Mouse (Mus musculus) cerebellum, postnatal 25 days (tissue): Measurements from ENCODE around the gene Il1rn.
A peak's percentile ranks its signal among the peaks of the same experiment; 100 is the strongest.

ENCODE experiments used
- DNase-seq, 2 experiments: peaks; one replicate each; pipeline ENCODE4 v3.0.0; 2021; ENCODE audit warnings: mixed read lengths in 2 of 2

The Il1rn gene

GRCm38 (mm10) chr2:24336545-24336944 is at the start of gene Il1rn:
TSS of gene Il1rn (plus strand) at chr2:24336853.
- DNase-seq: no peak

DNA sequence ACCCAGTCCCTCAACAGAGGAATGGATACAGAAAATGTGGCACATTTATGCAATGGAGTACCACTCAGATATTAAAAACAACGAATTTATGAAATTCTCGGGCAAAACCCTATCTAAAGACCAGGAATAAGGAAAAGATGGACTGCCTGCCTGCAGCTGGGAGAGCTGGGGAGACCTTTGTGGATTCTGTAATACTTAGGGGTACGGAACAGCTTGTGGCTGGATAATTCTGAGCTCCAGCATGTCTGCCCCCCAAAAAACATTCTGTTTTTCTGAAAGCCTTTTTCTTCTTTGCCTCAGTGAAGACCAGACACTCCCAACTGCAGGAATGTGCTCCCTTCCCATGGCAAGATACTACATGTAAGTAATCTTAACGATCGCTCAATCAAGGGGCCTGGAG is 45.8 kb upstream of the Il1rn start, which contains the start of gene Il1f10:
TSS of gene Il1f10 (plus strand) at position 301 of the 400 bp plus-strand sequence.
- DNase-seq: no peak

DNA sequence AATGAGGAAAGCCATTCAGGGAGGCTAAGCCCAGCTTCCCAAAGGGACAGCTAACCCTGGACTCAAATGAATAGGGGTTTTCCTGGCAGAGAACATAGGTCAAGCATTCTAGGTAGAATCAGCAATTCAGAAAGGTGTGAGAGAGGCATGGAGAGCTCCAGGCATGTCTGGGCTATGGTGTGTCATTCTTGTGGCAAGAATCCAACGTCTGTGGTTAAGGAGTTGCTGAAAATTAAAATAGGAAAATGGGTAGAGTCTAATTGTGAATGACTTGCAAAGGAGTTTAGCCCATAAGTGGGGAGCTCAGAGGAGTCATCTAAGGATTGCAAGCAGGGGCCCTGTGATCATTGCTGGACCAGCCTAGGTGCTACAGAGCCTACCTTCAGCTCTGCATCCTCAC is 42.0 kb upstream of the Il1rn start:
- no peak for DNase-seq

GRCm38 (mm10) chr2:24296837-24297236 is 39.8 kb upstream of the Il1rn start:
- DNase-seq: peak; percentile 13 to 56

- DNase-seq: no peak
Measured at GRCm38 (mm10) chr2:24311302-24312001, 25.2 kb upstream of the Il1rn start.

DNA sequence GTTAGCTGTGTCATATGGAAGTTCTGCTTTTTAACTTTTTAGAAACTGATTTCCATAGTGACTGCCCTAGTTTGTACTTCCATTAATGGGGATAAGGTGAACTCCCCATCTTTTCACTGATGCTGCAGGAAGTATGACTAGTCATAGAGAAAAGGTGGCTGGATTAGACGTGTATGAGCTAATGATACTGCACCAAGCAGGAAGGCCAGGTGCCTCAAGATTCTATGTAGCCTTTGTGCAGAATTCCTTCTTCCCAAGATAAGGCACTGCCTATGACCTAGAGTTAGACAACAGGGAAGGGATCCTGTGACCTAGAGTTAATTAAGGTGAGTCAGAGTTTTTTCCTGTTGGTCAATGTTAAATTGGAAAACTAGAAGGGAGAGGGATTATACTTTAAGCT is 19.7 kb upstream of the Il1rn start:
- no peak for DNase-seq

DNA sequence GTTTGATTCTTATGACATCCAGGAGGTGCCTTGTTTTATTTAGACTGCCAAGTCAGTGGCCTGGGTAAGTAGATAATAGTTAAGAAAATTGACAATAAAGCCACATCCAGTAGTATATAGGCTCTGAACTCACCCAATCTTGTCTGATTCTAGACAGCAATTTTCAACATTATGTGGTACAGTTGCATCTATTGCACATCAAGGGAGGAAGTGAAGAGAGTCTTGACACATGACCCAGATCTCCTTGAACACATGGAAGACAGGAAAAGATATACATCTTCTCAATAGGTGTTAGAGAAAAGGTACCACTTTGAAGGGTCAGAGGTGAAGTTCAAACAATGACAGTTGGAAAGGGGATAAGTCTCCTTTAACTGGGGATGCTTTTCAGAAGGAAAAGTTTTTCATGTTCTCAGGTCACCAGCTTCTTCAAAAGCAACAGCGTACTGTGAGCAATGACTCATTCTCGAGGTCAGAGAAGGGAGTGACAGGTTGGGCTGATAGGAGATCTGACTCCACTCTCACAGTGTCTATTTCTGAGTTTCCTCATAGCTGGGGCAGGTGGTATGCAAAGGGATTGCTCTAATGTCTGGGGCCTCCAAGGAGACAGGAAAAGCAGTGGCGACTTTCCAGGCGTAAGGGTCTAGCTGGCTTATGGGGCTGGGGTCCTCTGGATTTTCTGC is 18.6 kb upstream of the Il1rn start:
- DNase-seq: no peak

DNA sequence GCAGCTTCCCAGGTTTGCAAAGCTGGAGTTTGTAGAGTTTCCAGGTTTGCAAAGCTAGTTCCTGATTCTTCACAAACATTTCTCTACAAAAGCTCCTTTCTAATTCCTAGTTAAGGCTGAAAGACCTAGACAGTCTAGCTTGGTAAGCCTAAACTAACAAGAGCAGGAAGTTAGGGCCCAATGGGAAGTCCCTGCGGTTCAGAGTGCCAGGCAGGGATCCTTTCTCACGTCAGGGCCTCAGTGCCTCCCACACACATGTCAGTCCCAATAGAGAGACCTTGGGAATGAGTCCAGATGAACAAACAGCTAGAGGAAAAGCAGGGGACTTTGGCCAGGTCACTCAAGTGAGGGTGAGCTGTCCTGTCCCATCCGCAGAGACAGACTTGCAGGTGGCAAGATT is 1.3 kb upstream of the Il1rn start:
- DNase-seq: no peak

DNA sequence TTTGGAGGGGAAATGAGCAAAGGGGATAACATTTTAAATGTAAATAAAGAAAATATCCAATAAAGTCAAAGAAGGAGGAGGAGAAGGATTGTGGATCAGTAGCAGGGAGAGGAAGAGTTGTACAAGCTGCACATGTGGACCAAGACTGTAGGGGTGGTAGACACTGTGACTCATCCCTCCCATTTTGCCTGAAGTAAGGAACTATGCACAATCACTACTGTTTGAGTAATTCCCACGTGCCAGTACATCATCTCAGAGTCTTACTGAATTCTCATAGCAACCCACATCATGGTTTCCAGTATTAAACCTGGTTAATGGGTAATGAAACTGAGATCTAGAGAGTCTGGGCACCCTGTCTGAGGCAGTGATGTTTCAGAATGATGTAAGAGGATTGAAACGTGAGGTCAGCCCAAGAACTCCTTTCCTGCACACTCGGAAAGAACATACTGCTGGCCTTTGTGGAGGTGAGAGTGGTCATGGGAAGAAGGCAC is 4.8 kb downstream of the Il1rn start:
- no peak for DNase-seq

- DNase-seq: no peak
Measured at GRCm38 (mm10) chr2:24344619-24345018, 8.0 kb downstream of the Il1rn start.

GRCm38 (mm10) chr2:24345056-24345455 is 8.4 kb downstream of the Il1rn start:
- DNase-seq: no peak

DNA sequence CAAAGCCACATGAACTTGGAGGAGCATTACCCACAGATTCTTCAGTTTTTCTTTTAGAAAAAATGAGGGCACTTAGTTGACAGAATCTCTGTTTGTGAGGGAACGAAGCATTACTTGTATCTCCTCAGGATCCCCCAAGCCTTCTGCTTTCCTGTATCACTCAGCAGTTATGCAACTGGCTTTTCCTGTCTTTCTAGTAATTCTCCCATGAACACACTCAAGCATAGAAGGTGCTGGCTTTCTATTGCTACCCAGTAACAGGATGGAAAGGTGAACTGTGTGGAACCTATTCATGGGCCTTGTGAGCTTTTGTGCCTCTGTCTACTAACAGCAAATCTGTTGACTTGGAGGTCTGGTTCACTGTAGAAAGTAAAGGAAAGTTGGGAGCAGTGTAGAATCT is 11.3 kb downstream of the Il1rn start:
- DNase-seq: no peak

DNA sequence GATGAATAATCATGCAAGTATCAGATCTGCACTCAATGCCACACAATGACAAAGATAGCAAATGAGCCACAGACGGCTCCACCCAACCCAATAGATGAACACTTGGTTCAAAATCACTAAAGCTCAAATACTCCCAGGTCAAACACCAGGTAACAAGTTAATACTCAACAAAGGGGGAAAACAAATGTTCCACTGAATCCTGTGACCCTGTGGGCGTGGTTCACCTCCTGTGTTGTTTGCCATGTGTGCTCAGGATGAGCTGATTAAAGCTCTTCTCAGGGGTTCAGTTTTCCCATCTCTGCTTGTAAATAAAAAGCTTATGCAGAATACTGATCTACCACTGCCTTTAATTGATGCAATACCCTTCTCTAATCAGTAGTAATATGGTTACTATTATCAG is 14.5 kb downstream of the Il1rn start:
- no peak for DNase-seq

GRCm38 (mm10) chr2:24353042-24353441 is 16.4 kb downstream of the Il1rn start:
- no peak for DNase-seq

DNA sequence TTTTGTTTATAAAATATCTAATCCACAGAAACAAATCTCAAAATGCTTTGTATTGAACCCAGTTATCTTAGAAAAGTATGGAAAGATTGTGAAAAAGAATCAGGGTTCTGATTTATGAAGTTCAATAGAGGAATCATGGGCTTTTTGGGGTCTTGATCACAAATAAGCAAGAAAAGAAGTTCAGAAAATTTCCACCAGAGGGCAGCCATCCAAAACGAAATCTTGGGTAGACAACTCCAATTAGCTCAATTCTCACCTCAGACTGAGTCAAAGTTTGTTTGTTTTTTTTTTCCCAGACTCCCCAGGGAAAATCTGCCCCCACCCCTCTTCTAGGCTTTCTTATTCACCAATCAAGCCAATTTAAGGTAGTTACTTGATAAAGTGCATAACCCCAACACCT is 21.0 kb downstream of the Il1rn start:
- DNase-seq: peak in 1 of 2 experiments; percentile 26

DNA sequence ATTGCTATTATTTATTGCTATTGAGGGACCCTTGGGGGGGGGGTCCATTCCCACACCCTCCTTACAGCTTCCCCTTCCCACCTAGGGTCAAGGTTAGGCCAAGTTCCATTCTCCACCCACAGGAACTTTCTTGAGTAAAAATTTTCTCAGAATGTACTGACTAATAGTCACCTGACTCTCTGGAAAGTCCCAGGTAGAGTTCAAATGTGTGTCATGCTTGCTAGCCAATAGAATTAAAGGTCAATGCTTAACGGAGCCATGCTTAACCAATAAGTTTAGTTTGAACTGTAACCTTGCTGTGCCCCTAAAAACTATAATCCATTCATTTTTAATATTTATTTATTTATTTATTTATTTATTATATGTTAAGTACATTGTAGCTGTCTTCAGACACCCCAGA is 22.7 kb downstream of the Il1rn start:
- no peak for DNase-seq

DNA sequence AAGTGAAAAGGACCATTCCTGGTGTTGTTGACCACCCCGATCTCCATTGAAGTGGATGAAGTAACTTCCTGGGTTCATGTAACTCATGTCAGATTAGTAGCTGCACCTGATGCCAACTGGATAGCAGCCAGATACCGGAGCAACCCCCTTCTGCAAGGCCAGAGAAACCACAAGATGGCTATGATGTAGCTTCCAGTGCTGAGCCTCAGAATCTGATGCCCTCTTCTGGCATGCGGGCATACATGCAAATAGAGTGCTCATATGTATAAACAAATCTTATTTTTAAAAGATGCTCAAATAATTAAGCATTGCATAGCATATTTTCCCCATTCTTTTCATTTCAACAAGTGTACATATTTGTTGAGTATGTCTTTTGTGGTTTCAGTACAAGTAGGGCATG is 27.2 kb downstream of the Il1rn start:
- no peak for DNase-seq

- no peak for DNase-seq
Measured at GRCm38 (mm10) chr2:24366214-24366975, 29.7 kb downstream of the Il1rn start.

GRCm38 (mm10) chr2:24367030-24367894 is 30.6 kb downstream of the Il1rn start, which contains the start of gene Psd4:
TSS of gene Psd4 (plus strand) at chr2:24367580.
- peak; percentile 29 to 51 for DNase-seq

GRCm38 (mm10) chr2:24367895-24368261 is 31.2 kb downstream of the Il1rn start:
- DNase-seq: no peak

DNA sequence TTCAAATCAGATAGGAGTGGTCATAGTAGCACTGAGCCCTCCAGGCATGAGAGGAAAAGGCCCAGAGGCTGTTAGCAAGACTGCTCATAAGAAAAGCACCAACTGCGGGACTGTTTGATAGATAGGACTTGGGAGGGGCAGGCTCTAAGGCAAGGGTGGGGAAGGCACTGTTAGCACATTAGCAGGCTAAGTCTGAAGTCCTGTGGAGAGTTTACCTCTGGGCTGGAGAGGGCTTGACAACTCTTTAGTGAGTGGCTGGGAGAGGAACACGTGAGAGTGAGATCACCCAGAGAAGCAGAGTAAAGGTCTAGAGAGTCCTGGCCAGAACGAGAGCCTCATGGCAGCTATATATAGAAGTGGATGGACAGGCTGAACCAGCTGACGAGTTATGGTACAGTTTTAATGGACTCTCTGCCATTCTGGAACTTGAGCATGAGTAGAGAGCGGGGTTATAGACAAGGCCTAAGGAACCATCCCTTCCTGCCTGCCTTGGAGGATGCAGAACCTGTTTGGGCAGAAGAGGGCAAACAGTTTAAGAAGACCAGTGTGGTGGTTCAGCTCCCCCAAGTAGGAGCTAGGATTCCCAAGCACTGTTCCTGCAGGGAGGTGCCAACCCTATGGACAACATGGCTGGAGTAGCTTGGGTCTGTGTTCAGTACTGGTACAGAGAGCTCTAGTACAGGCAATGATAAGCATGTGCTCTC is 42.2 kb downstream of the Il1rn start:
- DNase-seq: no peak
